Comparison of ENCODE assay signal across 21 mouse cellular contexts in genomic region chr6:108226230-108226629, GRCm38 (mm10).
"Had no signal": no experiment of that assay in that cellular context is flagged by ENCODE, and none has a peak within 500 bp of the region (broad histone marks: within the 10 kb centered on the region; RNA-seq: fewer than 3 reads in every experiment).

No protein-coding gene starts in this region.

- H3K4me1 ChIP-seq: midbrain, embryonic 13.5 days; midbrain, embryonic 15.5 days; neural tube, embryonic 15.5 days had no signal

- H3K4me2 ChIP-seq: lung, embryonic 15.5 days; midbrain, embryonic 11.5 days; midbrain, embryonic 13.5 days; midbrain, embryonic 15.5 days; neural tube, embryonic 13.5 days; neural tube, embryonic 15.5 days had no signal

- H3K36me3 ChIP-seq: lung, embryonic 15.5 days; midbrain, embryonic 13.5 days; midbrain, embryonic 15.5 days; neural tube, embryonic 13.5 days; neural tube, embryonic 15.5 days had no signal

- H3K27me3 ChIP-seq: lung, embryonic 15.5 days; megakaryocyte, embryonic 14.5 days; midbrain, embryonic 13.5 days; midbrain, embryonic 15.5 days; neural tube, embryonic 13.5 days; neural tube, embryonic 15.5 days had no signal

- H3K27ac ChIP-seq: lung, embryonic 15.5 days; macrophage; midbrain, embryonic 13.5 days; midbrain, embryonic 15.5 days; neural tube, embryonic 13.5 days; neural tube, embryonic 15.5 days had no signal

- ATAC-seq: lung, postnatal 0 days; midbrain, embryonic 13.5 days; midbrain, embryonic 15.5 days had no signal

- H3K9me3 ChIP-seq: lung, embryonic 15.5 days; megakaryocyte, embryonic 14.5 days; midbrain, embryonic 13.5 days; midbrain, embryonic 15.5 days; neural tube, embryonic 13.5 days; neural tube, embryonic 15.5 days had no signal

- H3K9ac ChIP-seq: lung, embryonic 15.5 days; midbrain, embryonic 13.5 days; midbrain, embryonic 15.5 days; neural tube, embryonic 13.5 days; neural tube, embryonic 15.5 days had no signal

- H3K4me3 ChIP-seq: lung, embryonic 15.5 days; megakaryocyte, embryonic 14.5 days; midbrain, embryonic 13.5 days; midbrain, embryonic 15.5 days; myocyte; neural tube, embryonic 13.5 days; neural tube, embryonic 15.5 days had no signal

- DNase-seq: lung, adult 2 months; lung, postnatal 14 days; lung, postnatal 36 days; retina, postnatal 1 day; right cerebral cortex, adult 18-20 months; right cerebral cortex, postnatal 25 days; right cerebral cortex, postnatal 4 days; spleen, adult 18-20 months; thymus, adult 18-20 months; thymus, postnatal 14 days; thymus, postnatal 4 days had no signal
